ENCODE assay signal across 16 mouse cellular contexts in the genomic region with DNA sequence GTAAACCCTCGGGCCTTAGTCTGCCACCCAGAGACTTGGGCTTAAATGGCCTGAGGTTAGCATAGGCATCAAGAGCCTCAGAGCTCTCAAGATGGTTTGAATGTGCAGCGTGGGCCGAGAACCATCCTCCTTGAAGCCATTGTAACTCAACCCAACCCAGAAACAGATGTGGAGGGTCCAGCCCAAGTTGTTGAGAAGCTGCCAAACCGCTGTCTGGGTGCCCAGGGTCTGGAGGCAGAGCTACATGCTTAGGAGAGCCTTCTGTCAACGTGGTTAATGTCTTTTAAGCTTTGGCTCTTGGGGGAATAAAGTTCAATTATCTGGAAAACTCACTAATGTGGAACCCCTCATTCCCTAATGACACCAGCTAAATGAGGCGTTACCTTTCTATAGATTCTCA.
"Had no signal": no experiment of that assay in that cellular context is flagged by ENCODE, and none has a peak within 500 bp of the region (broad histone marks: within the 10 kb centered on the region; RNA-seq: fewer than 3 reads in every experiment).

No protein-coding gene starts in this region.

- ATAC-seq: liver, postnatal 0 days; lung, postnatal 0 days; midbrain, embryonic 13.5 days; midbrain, embryonic 15.5 days had no signal

- H3K27ac ChIP-seq: lung, embryonic 15.5 days; macrophage; midbrain, embryonic 13.5 days; midbrain, embryonic 15.5 days; neural tube, embryonic 12.5 days had no signal

- H3K4me3 ChIP-seq: lung, embryonic 15.5 days; megakaryocyte, embryonic 14.5 days; midbrain, embryonic 13.5 days; midbrain, embryonic 15.5 days; neural tube, embryonic 12.5 days had no signal

- DNase-seq: liver, postnatal 0 days; lung, adult 2 months; lung, postnatal 14 days; lung, postnatal 36 days; right cerebral cortex, postnatal 14 days; thymus, adult 18-20 months; thymus, postnatal 25 days; thymus, postnatal 4 days had no signal

- H3K9me3 ChIP-seq: lung, embryonic 15.5 days; megakaryocyte, embryonic 14.5 days; midbrain, embryonic 13.5 days; midbrain, embryonic 15.5 days; neural tube, embryonic 12.5 days had no signal

- H3K36me3 ChIP-seq: lung, embryonic 15.5 days; midbrain, embryonic 13.5 days; midbrain, embryonic 15.5 days; neural tube, embryonic 12.5 days had no signal

- H3K4me2 ChIP-seq: lung, embryonic 15.5 days; midbrain, embryonic 11.5 days; midbrain, embryonic 13.5 days; midbrain, embryonic 15.5 days; neural tube, embryonic 12.5 days had no signal

- H3K9ac ChIP-seq: liver, postnatal 0 days; lung, embryonic 15.5 days; midbrain, embryonic 13.5 days; midbrain, embryonic 15.5 days; neural tube, embryonic 12.5 days had no signal
